Mouse (Mus musculus): ENCODE data around the gene Sumo2.

Sumo2 gene

GRCm38 (mm10) chr11:115522703-115523102 is 13.4 kb downstream of the Sumo2 start:
- H3K4me1 ChIP-seq (replicated peaks; ENCODE audit: low read depth, low read length), result peaks cover 32% of the 10 kb centered on the region
- H3K36me3 ChIP-seq (ENCODE audit: insufficient read depth, low read length), result peaks cover 69% of the 10 kb centered on the region
- no peaks in the 10 kb centered on the region for H3K27me3 ChIP-seq (ENCODE audit: insufficient read depth, low read length)
- no peaks in the 10 kb centered on the region for H3K9me3 ChIP-seq (ENCODE audit: low read length)
- no peak for TF ChIP-seq CTCF (conservative IDR thresholded peaks at IDR 0.05; ENCODE audit: low read length)
- TF ChIP-seq NANOG (IDR thresholded peaks at IDR 0.05; ENCODE audit: borderline replicate concordance, low read length), result no peak
- TF ChIP-seq POU5F1 (IDR thresholded peaks at IDR 0.05; ENCODE audit: borderline replicate concordance, low read length), result no peak
- H3K4me3 ChIP-seq (replicated peaks; ENCODE audit: low read length), result no peak overlapping the region

- Histone ChIP-seq H3K4me1 (replicated peaks; ENCODE audit: low read depth, low read length) (peaks cover 28% of the 10 kb centered on the region), H3K4me3 (replicated peaks; ENCODE audit: low read length) (no peak overlapping the region), H3K36me3 (ENCODE audit: insufficient read depth, low read length) (peaks cover 64% of the 10 kb centered on the region), H3K27me3 (ENCODE audit: insufficient read depth, low read length) (no peaks in the 10 kb centered on the region), H3K9me3 (ENCODE audit: low read length) (no peaks in the 10 kb centered on the region)
- TF ChIP-seq CTCF (conservative IDR thresholded peaks at IDR 0.05; ENCODE audit: low read length), result no peak
- TF ChIP-seq POU5F1 (IDR thresholded peaks at IDR 0.05; ENCODE audit: borderline replicate concordance, low read length), result no peak
- no peak for TF ChIP-seq NANOG (IDR thresholded peaks at IDR 0.05; ENCODE audit: borderline replicate concordance, low read length)
These were observed 13.8 kb downstream of the Sumo2 start for GRCm38 (mm10) chr11:115522238-115522637.

GRCm38 (mm10) chr11:115521080-115521479 is 15.0 kb downstream of the Sumo2 start:
- peaks cover 53% of the 10 kb centered on the region for H3K36me3 ChIP-seq (ENCODE audit: insufficient read depth, low read length)
- H3K4me1 ChIP-seq (replicated peaks; ENCODE audit: low read depth, low read length), result peaks cover 19% of the 10 kb centered on the region
- H3K4me3 ChIP-seq (replicated peaks; ENCODE audit: low read length), result no peak overlapping the region
- TF ChIP-seq NANOG (IDR thresholded peaks at IDR 0.05; ENCODE audit: borderline replicate concordance, low read length) (no peak), POU5F1 (IDR thresholded peaks at IDR 0.05; ENCODE audit: borderline replicate concordance, low read length) (no peak), CTCF (conservative IDR thresholded peaks at IDR 0.05; ENCODE audit: low read length) (no peak)
- H3K27me3 ChIP-seq (ENCODE audit: insufficient read depth, low read length), result no peaks in the 10 kb centered on the region
- no peaks in the 10 kb centered on the region for H3K9me3 ChIP-seq (ENCODE audit: low read length)

DNA sequence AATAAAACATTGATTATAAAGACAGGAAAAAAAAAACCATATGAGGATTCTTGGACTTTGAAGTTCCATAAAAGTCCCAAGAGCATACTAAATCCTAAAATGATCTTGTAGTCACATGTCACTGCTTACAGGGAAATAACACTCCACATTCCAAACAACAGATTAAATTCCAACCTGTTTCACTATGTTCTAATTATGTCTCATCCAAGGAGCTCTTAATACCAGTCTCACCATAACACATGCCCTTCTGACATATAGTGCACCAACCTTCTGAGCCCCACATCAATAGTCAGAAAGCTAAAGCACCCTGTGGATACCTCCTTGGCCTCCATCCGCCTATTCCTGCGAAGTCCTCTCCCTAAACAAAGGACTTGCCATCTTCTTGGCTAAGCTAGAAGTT is 15.9 kb downstream of the Sumo2 start:
- H3K9me3 ChIP-seq (ENCODE audit: low read length), result no peaks in the 10 kb centered on the region
- H3K4me1 ChIP-seq (replicated peaks; ENCODE audit: low read depth, low read length), result peaks cover 16% of the 10 kb centered on the region
- peaks cover 44% of the 10 kb centered on the region for H3K36me3 ChIP-seq (ENCODE audit: insufficient read depth, low read length)
- no peak overlapping the region for H3K4me3 ChIP-seq (replicated peaks; ENCODE audit: low read length)
- no peaks in the 10 kb centered on the region for H3K27me3 ChIP-seq (ENCODE audit: insufficient read depth, low read length)
- TF ChIP-seq POU5F1 (IDR thresholded peaks at IDR 0.05; ENCODE audit: borderline replicate concordance, low read length) (no peak), CTCF (conservative IDR thresholded peaks at IDR 0.05; ENCODE audit: low read length) (no peak), NANOG (IDR thresholded peaks at IDR 0.05; ENCODE audit: borderline replicate concordance, low read length) (no peak)

DNA sequence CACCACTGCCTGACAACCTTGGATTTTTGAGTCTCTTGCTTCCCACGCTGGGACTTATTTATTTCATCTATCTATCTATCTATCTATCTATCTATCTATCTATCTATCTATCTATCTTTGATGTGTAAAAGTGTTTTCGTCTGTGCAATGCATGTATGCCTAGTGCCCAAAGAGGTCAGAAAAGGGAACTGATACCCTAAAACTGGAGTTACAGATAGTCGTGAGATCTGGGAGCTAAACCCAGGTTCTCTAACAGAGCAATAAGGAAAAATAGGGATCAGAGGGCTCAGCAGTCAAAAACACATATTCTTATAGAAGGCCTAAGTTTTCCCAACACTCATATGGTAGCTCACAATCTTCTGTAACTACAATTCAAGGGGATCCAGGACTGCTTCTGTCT is 16.5 kb downstream of the Sumo2 start:
- Histone ChIP-seq H3K4me1 (replicated peaks; ENCODE audit: low read depth, low read length) (peaks cover 19% of the 10 kb centered on the region), H3K27me3 (ENCODE audit: insufficient read depth, low read length) (no peaks in the 10 kb centered on the region), H3K36me3 (ENCODE audit: insufficient read depth, low read length) (peaks cover 38% of the 10 kb centered on the region), H3K4me3 (replicated peaks; ENCODE audit: low read length) (no peak overlapping the region), H3K9me3 (ENCODE audit: low read length) (no peaks in the 10 kb centered on the region)
- TF ChIP-seq NANOG (IDR thresholded peaks at IDR 0.05; ENCODE audit: borderline replicate concordance, low read length), result no peak
- TF ChIP-seq POU5F1 (IDR thresholded peaks at IDR 0.05; ENCODE audit: borderline replicate concordance, low read length), result no peak
- no peak for TF ChIP-seq CTCF (conservative IDR thresholded peaks at IDR 0.05; ENCODE audit: low read length)

DNA sequence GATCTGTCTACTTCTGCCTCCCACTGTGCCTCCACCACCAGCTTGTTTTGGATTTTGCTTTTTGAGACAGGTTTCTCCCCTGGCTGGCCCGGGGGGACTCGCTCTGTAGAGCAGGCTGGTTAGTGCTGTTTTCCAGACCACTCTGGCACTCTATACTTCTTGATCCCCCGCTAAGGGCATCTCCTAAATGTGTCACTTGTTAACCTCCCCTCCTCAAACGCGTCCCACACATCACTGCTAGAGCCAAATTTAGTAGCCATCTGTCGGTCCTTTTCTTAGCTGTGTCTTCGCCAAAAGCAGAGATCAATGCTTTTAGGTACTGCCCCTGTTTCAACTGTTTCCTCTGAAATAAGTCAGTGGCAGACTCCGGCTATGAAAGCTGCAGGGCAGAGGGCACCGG is 17.4 kb downstream of the Sumo2 start:
- TF ChIP-seq NANOG (IDR thresholded peaks at IDR 0.05; ENCODE audit: borderline replicate concordance, low read length) (no peak), POU5F1 (IDR thresholded peaks at IDR 0.05; ENCODE audit: borderline replicate concordance, low read length) (no peak), CTCF (conservative IDR thresholded peaks at IDR 0.05; ENCODE audit: low read length) (no peak)
- no peaks in the 10 kb centered on the region for H3K9me3 ChIP-seq (ENCODE audit: low read length)

GRCm38 (mm10) chr11:115516942-115517341 is 19.1 kb downstream of the Sumo2 start:
- TF ChIP-seq POU5F1 (IDR thresholded peaks at IDR 0.05; ENCODE audit: borderline replicate concordance, low read length), result no peak
- TF ChIP-seq CTCF (conservative IDR thresholded peaks at IDR 0.05; ENCODE audit: low read length), result no peak
- no peak for TF ChIP-seq NANOG (IDR thresholded peaks at IDR 0.05; ENCODE audit: borderline replicate concordance, low read length)
- Histone ChIP-seq H3K4me1 (replicated peaks; ENCODE audit: low read depth, low read length) (peaks cover 28% of the 10 kb centered on the region), H3K4me3 (replicated peaks; ENCODE audit: low read length) (no peak overlapping the region), H3K27me3 (ENCODE audit: insufficient read depth, low read length) (no peaks in the 10 kb centered on the region), H3K36me3 (ENCODE audit: insufficient read depth, low read length) (peaks cover 28% of the 10 kb centered on the region), H3K9me3 (ENCODE audit: low read length) (no peaks in the 10 kb centered on the region)

More for the DNA sequence above, 17.4 kb downstream of the Sumo2 start:
- Histone ChIP-seq H3K27me3 (ENCODE audit: insufficient read depth, low read length) (no peaks in the 10 kb centered on the region), H3K4me1 (replicated peaks; ENCODE audit: low read depth, low read length) (peaks cover 20% of the 10 kb centered on the region), H3K36me3 (ENCODE audit: insufficient read depth, low read length) (peaks cover 29% of the 10 kb centered on the region), H3K4me3 (replicated peaks; ENCODE audit: low read length) (no peak overlapping the region)

DNA sequence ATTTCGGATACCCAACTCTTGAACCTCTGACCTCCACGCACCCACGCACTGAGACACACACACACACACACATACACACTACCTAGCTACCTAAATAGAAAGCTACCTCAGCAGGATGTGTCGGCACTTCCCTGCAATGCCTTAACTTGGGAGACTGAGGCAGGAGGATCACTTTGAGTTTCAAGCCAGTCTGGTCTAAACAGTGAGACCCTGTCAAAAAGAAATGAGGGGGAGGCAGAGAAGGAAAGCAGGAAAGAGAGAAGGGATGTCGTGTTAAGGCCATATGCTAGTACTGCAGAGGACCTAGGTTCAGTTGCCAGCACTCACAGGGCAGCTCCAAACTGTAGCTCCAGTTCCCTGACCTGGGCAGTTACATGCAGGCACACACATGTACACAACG is 21.1 kb downstream of the Sumo2 start:
- no peaks in the 10 kb centered on the region for H3K9me3 ChIP-seq (ENCODE audit: low read length)
- no peak for TF ChIP-seq NANOG (IDR thresholded peaks at IDR 0.05; ENCODE audit: borderline replicate concordance, low read length)
- no peak for TF ChIP-seq POU5F1 (IDR thresholded peaks at IDR 0.05; ENCODE audit: borderline replicate concordance, low read length)
- no peak for TF ChIP-seq CTCF (conservative IDR thresholded peaks at IDR 0.05; ENCODE audit: low read length)

GRCm38 (mm10) chr11:115514238-115514663 is 21.8 kb downstream of the Sumo2 start, which contains the start of gene Jpt1:
Gene Jpt1, minus strand, starts transcription at chr11:115514387.
- H3K4me1 ChIP-seq (replicated peaks; ENCODE audit: low read depth, low read length), result peaks cover 52% of the 10 kb centered on the region
- H3K27me3 ChIP-seq (ENCODE audit: insufficient read depth, low read length), result no peaks in the 10 kb centered on the region
- H3K4me3 ChIP-seq (replicated peaks; ENCODE audit: low read length), result peak within 1 kb of the TSS; percentile 100
- no peaks in the 10 kb centered on the region for H3K9me3 ChIP-seq (ENCODE audit: low read length)
- H3K36me3 ChIP-seq (ENCODE audit: insufficient read depth, low read length), result peaks cover 30% of the 10 kb centered on the region
- TF ChIP-seq CTCF (conservative IDR thresholded peaks at IDR 0.05; ENCODE audit: low read length), result no peak
- no peak for TF ChIP-seq NANOG (IDR thresholded peaks at IDR 0.05; ENCODE audit: borderline replicate concordance, low read length)

More for the DNA sequence above, 21.1 kb downstream of the Sumo2 start:
- Histone ChIP-seq H3K4me1 (replicated peaks; ENCODE audit: low read depth, low read length) (peaks cover 47% of the 10 kb centered on the region), H3K36me3 (ENCODE audit: insufficient read depth, low read length) (peaks cover 26% of the 10 kb centered on the region), H3K4me3 (replicated peaks; ENCODE audit: low read length) (peak overlapping the region; percentile 35), H3K27me3 (ENCODE audit: insufficient read depth, low read length) (no peaks in the 10 kb centered on the region)
